Mouse (Mus musculus) liver, adult (tissue): ENCODE data around the gene Adad2.

Source experiments
- GATA4 ChIP-seq: IDR thresholded peaks from 2 replicates; pipeline ENCODE4 v1.6.1; 2014; ENCODE audit warnings: mild to moderate bottlenecking, low read length; ENCODE audit not compliant: insufficient replicate concordance

The Adad2 gene

DNA sequence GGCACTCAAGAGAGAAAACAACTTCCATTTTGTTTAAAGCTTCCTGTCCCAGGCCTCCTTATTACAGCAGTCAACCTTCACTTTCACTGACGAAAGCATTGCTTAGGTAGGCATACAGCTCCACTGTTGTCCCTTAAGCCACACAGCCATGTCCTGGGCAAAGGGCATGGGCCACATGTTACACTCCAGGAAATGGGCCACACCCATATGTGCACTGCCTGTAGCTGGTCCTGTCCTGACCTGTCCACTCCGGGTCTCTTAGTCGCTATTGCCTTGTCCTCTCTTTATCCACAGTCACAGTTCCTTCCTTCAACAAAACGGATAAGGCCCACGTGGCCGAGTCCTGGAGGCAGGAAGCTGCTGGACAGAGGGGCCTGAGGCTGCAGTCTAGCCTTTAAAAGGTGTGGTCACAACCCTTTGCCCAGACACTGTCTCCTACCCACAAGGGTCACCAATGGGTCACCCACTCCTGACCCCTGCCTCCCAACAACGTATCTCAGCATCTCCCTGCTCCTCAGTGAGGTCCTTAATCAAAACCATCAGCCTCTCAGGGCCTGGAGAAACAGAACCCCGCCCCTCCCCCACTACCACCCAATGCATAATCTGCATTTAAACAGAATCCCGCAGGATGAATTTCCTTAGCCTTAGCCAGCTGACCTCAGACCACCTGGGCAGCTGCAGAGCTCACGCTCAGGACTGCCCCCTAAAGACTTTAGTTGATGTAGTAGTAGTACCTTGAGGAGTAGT, 15.2 kb downstream of the Adad2 start:
- no peak for TF ChIP-seq GATA4

- TF ChIP-seq GATA4: no peak
These were observed 18.3 kb downstream of the Adad2 start for GRCm38 (mm10) chr8:119630841-119631240.

GRCm38 (mm10) chr8:119632246-119632645, 19.7 kb downstream of the Adad2 start:
- TF ChIP-seq GATA4: no peak

- no peak for TF ChIP-seq GATA4
These were observed 20.4 kb downstream of the Adad2 start for GRCm38 (mm10) chr8:119632909-119633308.

- no peak for TF ChIP-seq GATA4
These were observed 22.2 kb downstream of the Adad2 start for GRCm38 (mm10) chr8:119634616-119635336.

DNA sequence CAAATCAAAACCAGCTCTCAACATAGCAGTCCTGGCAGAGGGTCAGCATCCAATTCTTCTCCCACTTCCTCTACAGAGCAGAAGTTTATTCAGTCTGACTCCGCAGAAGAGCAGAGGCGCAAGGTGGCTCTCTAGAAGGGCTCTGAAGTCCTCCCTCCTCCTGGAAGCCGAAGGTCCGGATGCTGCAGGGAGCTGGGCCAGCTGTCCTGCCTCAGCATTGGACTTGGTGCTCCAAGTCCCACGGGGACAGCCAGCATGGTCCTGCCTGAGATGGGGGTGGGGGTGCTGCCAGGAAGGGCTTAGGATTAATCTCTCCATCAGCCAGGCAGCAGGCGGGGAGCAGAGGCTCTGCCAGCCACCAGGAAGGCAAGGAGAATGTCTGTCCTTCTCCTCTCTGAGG, 22.8 kb downstream of the Adad2 start, which contains the start of gene Kcng4:
Gene Kcng4 (minus strand): TSS at position 303 of the 400 bp plus-strand sequence.
- no peak for TF ChIP-seq GATA4

GRCm38 (mm10) chr8:119635958-119636357, 23.4 kb downstream of the Adad2 start:
- no peak for TF ChIP-seq GATA4

DNA sequence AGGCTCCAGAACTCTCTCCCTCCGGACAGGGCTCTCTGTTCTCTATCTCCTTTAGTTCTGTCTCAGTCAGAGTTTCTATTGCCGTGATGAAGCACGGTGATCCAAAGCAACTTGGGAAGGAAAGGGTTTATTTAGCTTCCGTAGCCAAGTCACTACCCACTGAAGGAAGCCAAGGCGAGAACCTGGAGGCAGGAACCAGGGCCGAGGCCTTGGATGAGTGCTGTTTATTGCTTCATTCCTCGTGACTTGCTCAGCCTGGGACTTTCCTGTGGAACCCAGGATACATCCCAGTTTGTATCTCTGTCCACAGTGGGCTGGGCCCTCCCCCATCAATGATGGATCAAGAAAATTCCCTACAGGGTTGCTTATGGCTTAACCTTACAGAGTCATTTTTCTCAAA, 24.2 kb downstream of the Adad2 start:
- TF ChIP-seq GATA4: no peak

- no peak for TF ChIP-seq GATA4
These were observed 24.8 kb downstream of the Adad2 start for GRCm38 (mm10) chr8:119637381-119637780.

DNA sequence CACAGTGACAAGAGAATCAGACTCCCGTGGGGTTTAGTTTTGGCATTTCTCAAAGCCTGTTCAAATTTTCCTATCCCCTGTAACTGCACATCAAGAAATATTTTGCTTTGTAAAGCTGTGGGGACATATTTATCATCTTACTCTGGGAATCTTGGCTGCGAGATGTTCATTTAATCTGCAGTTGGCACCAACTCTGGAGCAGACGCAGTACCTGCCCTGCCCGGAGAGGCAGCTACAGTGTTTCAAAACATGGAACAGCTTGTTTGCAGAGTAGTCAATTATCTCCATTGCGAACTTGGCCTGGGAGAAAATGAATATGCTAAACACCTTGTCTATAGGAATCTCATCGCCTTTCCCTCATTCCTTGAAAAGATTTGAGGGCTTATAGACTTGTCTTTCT, 25.7 kb downstream of the Adad2 start:
- TF ChIP-seq GATA4: no peak

DNA sequence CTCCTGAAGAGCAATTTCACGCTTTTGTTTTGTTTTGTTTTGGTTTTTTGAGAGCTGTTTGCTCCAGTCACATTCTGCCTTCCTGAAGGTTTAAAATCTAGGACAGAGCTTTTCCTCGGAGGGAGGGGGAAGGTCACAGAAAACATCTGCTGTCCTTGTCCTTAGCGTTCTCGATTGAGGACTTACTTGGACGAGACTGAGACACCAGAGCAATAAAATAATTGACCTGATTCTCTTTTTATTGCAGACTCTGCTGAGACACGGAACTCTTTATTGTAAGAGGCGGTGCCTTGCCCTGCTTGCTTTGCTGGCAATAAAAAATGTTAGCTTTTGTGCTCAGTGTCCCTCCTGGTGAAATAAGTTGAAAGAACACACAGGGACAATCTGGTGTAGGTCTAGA, 27.3 kb downstream of the Adad2 start:
- no peak for TF ChIP-seq GATA4

DNA sequence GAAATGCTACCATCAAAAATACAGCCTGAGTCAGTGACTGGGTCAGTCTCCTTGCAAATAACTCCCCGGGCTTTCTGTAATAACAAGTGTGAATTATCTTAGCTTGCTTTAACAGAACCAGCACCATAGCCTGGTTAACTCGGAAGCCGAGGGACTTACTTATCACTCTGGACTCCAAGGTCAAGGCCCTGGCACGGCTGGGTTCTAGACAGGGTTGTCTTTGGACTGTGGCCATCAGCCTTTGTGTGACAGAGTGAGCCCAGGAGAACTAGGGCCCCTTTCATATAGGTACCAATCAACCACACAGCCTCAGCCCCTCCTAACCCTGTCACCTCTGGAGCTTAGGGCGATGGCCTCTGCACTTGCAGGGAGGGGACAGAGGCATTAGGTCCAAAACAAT, 28.5 kb downstream of the Adad2 start:
- no peak for TF ChIP-seq GATA4

GRCm38 (mm10) chr8:119642960-119643359, 30.4 kb downstream of the Adad2 start:
- TF ChIP-seq GATA4: no peak

DNA sequence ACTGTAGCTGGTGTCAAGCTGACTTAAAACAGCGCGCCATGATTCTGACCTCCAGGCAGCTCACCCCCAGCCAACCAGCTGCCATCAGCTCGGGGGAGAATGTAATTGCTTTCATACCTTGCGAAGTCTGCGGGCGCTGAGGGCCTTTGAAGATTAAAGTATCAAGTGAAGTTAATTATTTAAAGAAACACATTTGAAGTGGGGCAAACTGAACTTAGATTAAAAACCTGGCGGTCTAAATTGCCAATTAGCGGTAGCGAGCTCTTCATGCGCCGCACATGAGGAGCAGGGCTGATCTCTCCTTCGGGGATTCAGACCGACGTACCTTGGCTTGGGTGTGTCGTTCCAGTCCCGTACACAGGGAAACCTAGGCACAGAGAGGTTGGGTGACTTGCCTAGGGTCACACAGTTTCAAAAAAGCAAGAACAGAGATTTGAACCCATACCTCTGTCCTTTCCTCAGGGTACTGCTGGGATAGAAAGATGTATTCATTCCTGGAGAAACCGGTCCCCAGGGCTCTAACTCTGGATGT, 31.9 kb downstream of the Adad2 start:
- TF ChIP-seq GATA4: no peak

DNA sequence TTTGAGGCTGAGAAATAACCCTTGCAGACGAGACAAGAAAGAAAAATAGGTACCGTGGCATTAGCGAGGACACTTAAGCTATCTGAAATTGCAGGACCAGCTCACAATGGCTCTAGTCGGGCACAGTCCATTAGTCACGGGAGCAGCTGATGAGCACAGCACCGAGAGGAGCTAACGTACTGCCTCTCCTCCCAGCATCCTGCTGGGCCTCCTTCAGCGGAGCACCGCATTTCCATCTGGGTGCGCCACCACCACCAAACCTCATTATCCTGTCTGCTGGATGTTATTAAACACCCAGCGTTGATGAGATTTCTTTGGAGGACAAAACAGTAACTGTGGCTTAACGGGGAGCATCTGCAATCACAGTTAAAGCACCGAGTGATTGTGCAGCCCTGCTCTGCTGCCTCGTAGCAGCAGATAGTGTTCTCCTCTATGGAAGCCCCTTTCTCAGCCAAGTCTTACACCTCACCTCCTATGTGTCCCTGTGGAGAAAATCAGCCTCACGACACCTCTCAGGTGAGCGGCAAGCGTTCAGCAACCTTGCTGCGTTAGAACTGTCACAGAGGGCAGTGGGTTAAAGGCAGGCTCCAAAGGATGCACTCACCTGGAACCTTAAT, 32.5 kb downstream of the Adad2 start:
- no peak for TF ChIP-seq GATA4

DNA sequence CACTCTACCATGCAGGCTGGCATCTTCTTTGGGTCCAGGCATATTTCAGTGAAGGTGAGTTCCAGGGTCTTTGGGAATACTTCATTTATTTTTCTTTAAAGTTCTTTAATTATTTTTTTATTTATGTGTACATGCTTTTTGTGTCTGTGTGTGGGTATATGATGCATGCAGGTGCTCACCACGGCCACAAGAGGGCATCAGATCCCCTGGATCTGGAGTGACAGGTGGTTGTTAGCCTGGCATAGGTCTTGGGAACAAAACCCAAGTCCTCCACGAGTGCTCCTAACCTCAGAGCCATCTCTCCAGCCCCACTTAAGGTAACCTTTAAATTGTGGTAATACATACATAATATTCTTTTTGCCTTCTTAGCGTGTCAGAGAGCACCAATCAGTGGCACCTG, 33.6 kb downstream of the Adad2 start:
- TF ChIP-seq GATA4: no peak
